Mouse (Mus musculus): ENCODE measurements around the gene Ccdc90b. TPM values are rescaled to one million over a fixed set of nuclear protein-coding genes. Genes with fewer than 3 reads are reported as not detected.

Ccdc90b gene
- total RNA-seq (2014; fragmentation: Nextera tagmentation) (not detected in 2 replicates), total RNA-seq (2017) (not detected in 2 replicates), polyA plus RNA-seq (2012) (not detected in 2 replicates)

- DNase-seq (ENCODE audit: low spot score) (no peak), ATAC-seq (ENCODE audit: extremely low read depth, insufficient number of reproducible peaks, low FRiP score, poor library complexity, severe bottlenecking) (no peak)
- no peak within 1 kb of the TSS for H3K4me3 ChIP-seq (ENCODE audit: low read depth, low read length)
- H3K9me3 ChIP-seq (replicated peaks) = peaks cover 3% of the 10 kb centered on the region
- 0 out of 2 replicates have a peak, but pooled peaks cover 3% of the 10 kb centered on the region for H3K27me3 ChIP-seq (ENCODE audit: insufficient read depth, low read length)
- H3K36me3 ChIP-seq (replicated peaks) = no peaks in the 10 kb centered on the region
- TF ChIP-seq POLR2AphosphoS5 (IDR thresholded peaks at IDR 0.05; ENCODE audit: insufficient replicate concordance, low read depth, low read length) (no peak), GATA1 (IDR thresholded peaks at IDR 0.05; ENCODE audit: borderline replicate concordance, low read length) (no peak), GATA2 (IDR thresholded peaks at IDR 0.05; ENCODE audit: borderline replicate concordance, low read depth, low read length) (no peak), TAL1 (conservative IDR thresholded peaks at IDR 0.05; ENCODE audit: low read depth, low read length) (no peak), CTCF (IDR thresholded peaks at IDR 0.05; ENCODE audit: low read depth, low read length) (no peak)
- H3K4me1 ChIP-seq (ENCODE audit: insufficient read depth, low read depth, low read length) = no peaks in the 10 kb centered on the region
Observed at GRCm38 (mm10) chr7:92560986-92561876, at the start of gene Ccdc90b. Gene Ccdc90b, plus strand, starts transcription at chr7:92561149.

GRCm38 (mm10) chr7:92520397-92520796, 40.6 kb upstream of the Ccdc90b start:
- H3K4me3 ChIP-seq (ENCODE audit: low read depth, low read length) = no peak overlapping the region
- H3K9me3 ChIP-seq (replicated peaks) = no peaks in the 10 kb centered on the region
- no peaks in the 10 kb centered on the region for H3K36me3 ChIP-seq (replicated peaks)
- TF ChIP-seq CTCF (IDR thresholded peaks at IDR 0.05; ENCODE audit: low read depth, low read length) (no peak), TAL1 (conservative IDR thresholded peaks at IDR 0.05; ENCODE audit: low read depth, low read length) (no peak), GATA1 (IDR thresholded peaks at IDR 0.05; ENCODE audit: borderline replicate concordance, low read length) (no peak), GATA2 (IDR thresholded peaks at IDR 0.05; ENCODE audit: borderline replicate concordance, low read depth, low read length) (no peak), POLR2AphosphoS5 (IDR thresholded peaks at IDR 0.05; ENCODE audit: insufficient replicate concordance, low read depth, low read length) (no peak)
- no peak for DNase-seq (ENCODE audit: low spot score)
- H3K27me3 ChIP-seq (ENCODE audit: insufficient read depth, low read length) = 0 out of 2 replicates have a peak, but pooled peaks cover 5% of the 10 kb centered on the region
- ATAC-seq (ENCODE audit: extremely low read depth, insufficient number of reproducible peaks, low FRiP score, poor library complexity, severe bottlenecking) = no peak
- H3K4me1 ChIP-seq (ENCODE audit: insufficient read depth, low read depth, low read length) = no peaks in the 10 kb centered on the region

- Histone ChIP-seq H3K4me1 (ENCODE audit: insufficient read depth, low read depth, low read length) (no peaks in the 10 kb centered on the region), H3K9me3 (replicated peaks) (no peaks in the 10 kb centered on the region), H3K36me3 (replicated peaks) (no peaks in the 10 kb centered on the region), H3K4me3 (ENCODE audit: low read depth, low read length) (no peak overlapping the region), H3K27me3 (ENCODE audit: insufficient read depth, low read length) (0 out of 2 replicates have a peak, but pooled peaks cover 2% of the 10 kb centered on the region)
- DNase-seq (ENCODE audit: low spot score) (no peak), ATAC-seq (ENCODE audit: extremely low read depth, insufficient number of reproducible peaks, low FRiP score, poor library complexity, severe bottlenecking) (no peak)
- no peak for TF ChIP-seq POLR2AphosphoS5 (IDR thresholded peaks at IDR 0.05; ENCODE audit: insufficient replicate concordance, low read depth, low read length)
- TF ChIP-seq GATA2 (IDR thresholded peaks at IDR 0.05; ENCODE audit: borderline replicate concordance, low read depth, low read length) = no peak
- TF ChIP-seq CTCF (IDR thresholded peaks at IDR 0.05; ENCODE audit: low read depth, low read length) = no peak
- no peak for TF ChIP-seq GATA1 (IDR thresholded peaks at IDR 0.05; ENCODE audit: borderline replicate concordance, low read length)
- TF ChIP-seq TAL1 (conservative IDR thresholded peaks at IDR 0.05; ENCODE audit: low read depth, low read length) = no peak
Observed at GRCm38 (mm10) chr7:92520820-92521219, 40.1 kb upstream of the Ccdc90b start.

GRCm38 (mm10) chr7:92529245-92529644, 31.7 kb upstream of the Ccdc90b start:
- TF ChIP-seq GATA2 (IDR thresholded peaks at IDR 0.05; ENCODE audit: borderline replicate concordance, low read depth, low read length) (no peak), POLR2AphosphoS5 (IDR thresholded peaks at IDR 0.05; ENCODE audit: insufficient replicate concordance, low read depth, low read length) (no peak), CTCF (IDR thresholded peaks at IDR 0.05; ENCODE audit: low read depth, low read length) (no peak), TAL1 (conservative IDR thresholded peaks at IDR 0.05; ENCODE audit: low read depth, low read length) (no peak), GATA1 (IDR thresholded peaks at IDR 0.05; ENCODE audit: borderline replicate concordance, low read length) (no peak)
- Histone ChIP-seq H3K4me3 (ENCODE audit: low read depth, low read length) (no peak overlapping the region), H3K27me3 (ENCODE audit: insufficient read depth, low read length) (no peaks in the 10 kb centered on the region), H3K9me3 (replicated peaks) (no peaks in the 10 kb centered on the region), H3K36me3 (replicated peaks) (no peaks in the 10 kb centered on the region), H3K4me1 (ENCODE audit: insufficient read depth, low read depth, low read length) (no peaks in the 10 kb centered on the region)
- ATAC-seq (ENCODE audit: extremely low read depth, insufficient number of reproducible peaks, low FRiP score, poor library complexity, severe bottlenecking) (no peak), DNase-seq (ENCODE audit: low spot score) (no peak)

- H3K4me3 ChIP-seq (ENCODE audit: low read depth, low read length) = no peak overlapping the region
- no peaks in the 10 kb centered on the region for H3K4me1 ChIP-seq (ENCODE audit: insufficient read depth, low read depth, low read length)
- ATAC-seq (ENCODE audit: extremely low read depth, insufficient number of reproducible peaks, low FRiP score, poor library complexity, severe bottlenecking) (no peak), DNase-seq (ENCODE audit: low spot score) (no peak)
- H3K36me3 ChIP-seq (replicated peaks) = no peaks in the 10 kb centered on the region
- no peaks in the 10 kb centered on the region for H3K27me3 ChIP-seq (ENCODE audit: insufficient read depth, low read length)
- no peaks in the 10 kb centered on the region for H3K9me3 ChIP-seq (replicated peaks)
- TF ChIP-seq POLR2AphosphoS5 (IDR thresholded peaks at IDR 0.05; ENCODE audit: insufficient replicate concordance, low read depth, low read length) (no peak), GATA1 (IDR thresholded peaks at IDR 0.05; ENCODE audit: borderline replicate concordance, low read length) (no peak), TAL1 (conservative IDR thresholded peaks at IDR 0.05; ENCODE audit: low read depth, low read length) (no peak), GATA2 (IDR thresholded peaks at IDR 0.05; ENCODE audit: borderline replicate concordance, low read depth, low read length) (no peak), CTCF (IDR thresholded peaks at IDR 0.05; ENCODE audit: low read depth, low read length) (no peak)
Observed at GRCm38 (mm10) chr7:92532351-92533036, 28.5 kb upstream of the Ccdc90b start.

GRCm38 (mm10) chr7:92546763-92547162, 14.2 kb upstream of the Ccdc90b start:
- no peaks in the 10 kb centered on the region for H3K9me3 ChIP-seq (replicated peaks)
- no peak for ATAC-seq (ENCODE audit: extremely low read depth, insufficient number of reproducible peaks, low FRiP score, poor library complexity, severe bottlenecking)
- no peaks in the 10 kb centered on the region for H3K27me3 ChIP-seq (ENCODE audit: insufficient read depth, low read length)
- no peak overlapping the region for H3K4me3 ChIP-seq (ENCODE audit: low read depth, low read length)
- no peaks in the 10 kb centered on the region for H3K36me3 ChIP-seq (replicated peaks)
- TF ChIP-seq CTCF (IDR thresholded peaks at IDR 0.05; ENCODE audit: low read depth, low read length) (no peak), GATA2 (IDR thresholded peaks at IDR 0.05; ENCODE audit: borderline replicate concordance, low read depth, low read length) (no peak), TAL1 (conservative IDR thresholded peaks at IDR 0.05; ENCODE audit: low read depth, low read length) (no peak), GATA1 (IDR thresholded peaks at IDR 0.05; ENCODE audit: borderline replicate concordance, low read length) (no peak), POLR2AphosphoS5 (IDR thresholded peaks at IDR 0.05; ENCODE audit: insufficient replicate concordance, low read depth, low read length) (no peak)
- H3K4me1 ChIP-seq (ENCODE audit: insufficient read depth, low read depth, low read length) = no peaks in the 10 kb centered on the region
- DNase-seq (ENCODE audit: low spot score) = no peak

Measured in G1E (cell line).